Mouse (Mus musculus): Measurements from ENCODE around the gene Gga2.

Gene Gga2

DNA sequence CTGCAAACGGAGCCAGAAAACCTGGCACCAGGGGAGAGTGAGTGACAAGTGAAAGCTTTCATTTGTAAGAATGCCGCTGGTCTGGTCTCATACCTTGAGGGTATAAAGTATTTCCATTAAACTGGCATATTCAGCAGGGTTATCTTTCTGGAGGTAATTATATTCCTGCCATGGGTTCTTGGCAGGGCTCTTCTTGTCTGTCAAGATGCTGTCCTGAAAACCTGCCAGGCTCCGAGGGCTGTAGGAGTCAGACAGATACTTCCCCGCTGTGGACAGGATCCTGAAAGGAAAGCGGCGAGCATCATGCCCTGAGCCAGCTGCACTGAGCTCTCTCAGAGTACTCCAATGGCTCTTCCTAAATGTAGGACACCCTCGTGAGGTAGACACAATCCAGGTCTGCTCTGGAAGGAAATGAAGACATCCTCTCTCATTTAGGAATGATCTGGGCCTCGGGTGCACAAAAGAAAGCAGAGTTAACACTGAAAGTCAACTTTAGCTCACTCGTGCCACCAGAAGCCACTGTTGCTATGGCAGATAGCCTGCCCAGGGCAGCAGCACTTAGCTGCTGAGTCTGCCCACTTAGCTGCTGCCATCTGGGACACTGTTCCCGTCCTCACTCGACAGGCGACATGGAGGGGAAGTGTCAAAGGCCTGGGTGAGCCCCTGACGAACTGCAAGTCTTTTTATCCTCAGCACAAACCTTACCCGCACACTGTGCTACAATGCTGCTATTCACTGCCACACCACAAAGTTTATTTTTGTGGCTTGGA lies 84.0 kb downstream of the Gga2 start:
- DNase-seq (ENCODE audit: low read depth, low spot score), result no peak
- Histone ChIP-seq H3K27me3 (ENCODE audit: control insufficient read depth, insufficient read depth, low read length, poor library complexity, severe bottlenecking) (no peaks in the 10 kb centered on the region), H3K36me3 (ENCODE audit: control insufficient read depth, insufficient read depth, low read length, poor library complexity, severe bottlenecking) (no peaks in the 10 kb centered on the region; the same call in 1 of the 2 replicates)
